Mouse (Mus musculus) limb, embryonic 14.5 days (tissue): ENCODE results near the gene Usp11. TPM values are rescaled to one million over a fixed set of nuclear protein-coding genes. Genes with fewer than 3 reads are reported as not detected.

Experiments
- ATAC-seq: fragments of 200-750 bp; cut with Nextera tagmentation; 2 replicates; pipeline ENCODE4 v1.8.0; 2017; ENCODE audit warnings: low read depth, moderate number of reproducible peaks, moderate TSS enrichment; ENCODE audit not compliant: low FRiP score
- DNase-seq: peaks from one replicate; pipeline ENCODE4 v3.0.0-alpha.2; 2015; ENCODE audit warnings: low spot score
- H3K27ac ChIP-seq: fragments of 300-500 bp; sonication (generic); replicated peaks from 2 replicates; pipeline ENCODE4 v1.5.1; 2014; ENCODE audit warnings: low read depth, mild to moderate bottlenecking, low read length, moderate library complexity, mixed read lengths
- H3K27me3 ChIP-seq: fragments of 300-500 bp; sonication (generic); 2 replicates; pipeline ENCODE4 v1.6.1; 2014; ENCODE audit warnings: low read length, mixed read lengths; ENCODE audit not compliant: control insufficient read depth, insufficient read depth
- H3K36me3 ChIP-seq: fragments of 300-500 bp; sonication (generic); 2 replicates; pipeline ENCODE4 v1.6.1; 2014; ENCODE audit warnings: mild to moderate bottlenecking, low read length, moderate library complexity, mixed read lengths; ENCODE audit not compliant: control insufficient read depth, insufficient read depth
- H3K4me1 ChIP-seq: fragments of 300-500 bp; sonication (generic); 2 replicates; pipeline ENCODE4 v1.6.1; 2014; ENCODE audit warnings: antibody characterized with exemption, low read length, mixed read lengths; ENCODE audit not compliant: control insufficient read depth, insufficient read depth
- H3K4me2 ChIP-seq: fragments of 300-500 bp; sonication (generic); replicated peaks from 2 replicates; pipeline ENCODE4 v1.6.1; 2014; ENCODE audit warnings: low read depth, mild to moderate bottlenecking, low read length, moderate library complexity; ENCODE audit not compliant: severe bottlenecking
- H3K4me3 ChIP-seq: fragments of 300-500 bp; sonication (generic); replicated peaks from 2 replicates; pipeline ENCODE4 v1.5.1; 2014; ENCODE audit warnings: low read length
- H3K9ac ChIP-seq: fragments of 300-500 bp; sonication (generic); 2 replicates; pipeline ENCODE4 v1.6.1; 2014; ENCODE audit warnings: mild to moderate bottlenecking, low read depth, low read length, moderate library complexity; ENCODE audit not compliant: severe bottlenecking
- H3K9me3 ChIP-seq: fragments of 300-500 bp; sonication (generic); 2 replicates; pipeline ENCODE4 v1.6.1; 2016; ENCODE audit warnings: low read length; ENCODE audit not compliant: control insufficient read depth
- POLR2A ChIP-seq: fragments of 200-500 bp; IDR thresholded peaks from 2 replicates; pipeline ENCODE4 v1.8.0; 2012; ENCODE audit warnings: inconsistent platforms, mild to moderate bottlenecking, moderate library complexity, borderline replicate concordance; ENCODE audit not compliant: insufficient read depth, insufficient read length; ENCODE audit errors: extremely low read depth
- WGBS: fragments of 180-500 bp; shearing (Covaris S2); extraction: QIAGEN DNeasy Blood & Tissue Kit; methylation state at CpG from one replicate; pipeline ENCODE4 v1.1.7; 2014; 5-methylcytosine and 5-hydroxymethylcytosine counted together
- polyA plus RNA-seq, 2 experiments: library from polyadenylated mRNA; depleted of rRNA in 1 of 2; stranded (reverse) in 1 of 2; unstranded in 1 of 2; fragments of >200 nt; fragmentation: Nextera tagmentation in 1 of 2; extraction: Ambion mirVana in 1 of 2; gene quantifications; 2 replicates each; pipeline versions ENCODE4 v1.2.1 to v1.2.3; 2012 to 2014

The Usp11 gene
- polyA plus RNA-seq, 2 experiments, result 43.5 to 78.3 TPM

DNA sequence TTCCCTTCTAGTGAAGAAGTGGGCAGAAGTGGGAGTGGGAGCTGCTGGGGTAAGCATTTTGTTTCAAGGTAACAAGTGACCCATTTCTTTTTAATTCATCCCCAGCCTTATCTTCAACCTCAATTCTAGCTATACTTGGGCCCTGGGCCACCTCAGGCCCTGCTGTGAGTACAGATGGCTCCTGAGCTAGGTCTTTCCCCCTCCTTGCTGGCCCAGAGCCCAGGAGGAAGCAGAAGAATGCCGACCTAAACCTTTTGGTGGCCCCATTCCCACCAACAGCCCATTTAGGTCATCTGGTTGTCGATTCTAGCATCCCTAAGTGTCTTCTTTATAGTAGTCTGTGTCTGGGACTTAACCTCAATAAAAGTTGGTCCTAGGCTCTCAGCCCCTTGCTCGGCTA lies 12.1 kb upstream of the Usp11 start:
- Histone ChIP-seq H3K27me3 (no peaks in the 10 kb centered on the region), H3K9ac (no peak overlapping the region), H3K27ac (no peak overlapping the region), H3K9me3 (no peaks in the 10 kb centered on the region), H3K4me3 (no peak overlapping the region), H3K4me1 (no peaks in the 10 kb centered on the region), H3K36me3 (peaks cover 22% of the 10 kb centered on the region), H3K4me2 (no peak overlapping the region)
- DNase-seq (no peak), ATAC-seq (no peak)
- 64% methylated on average over 3 of the region's 3 CpGs for WGBS
- TF ChIP-seq POLR2A, result no peak

DNA sequence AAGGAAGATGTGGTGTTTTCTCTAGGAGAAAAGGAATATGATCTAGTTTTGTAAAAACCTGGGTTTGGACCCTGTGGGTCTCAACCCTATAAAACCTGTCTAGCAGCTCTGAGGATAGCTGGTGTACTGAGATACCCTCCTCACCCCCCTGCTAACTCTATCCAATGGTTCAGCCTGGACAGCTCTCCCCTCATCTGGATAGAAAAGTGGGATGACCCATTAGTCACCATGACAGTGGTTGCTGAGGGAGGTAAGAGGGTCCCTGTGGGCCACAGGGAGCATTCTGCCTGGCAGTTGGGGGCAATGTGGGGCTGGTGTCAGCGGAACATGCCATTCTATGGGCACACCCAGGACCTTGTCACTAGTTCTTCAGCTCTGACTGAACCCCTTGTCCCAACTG lies 11.1 kb upstream of the Usp11 start:
- H3K27me3 ChIP-seq, result no peaks in the 10 kb centered on the region
- WGBS, result 80% methylated on average over 1 of the region's 1 CpGs
- H3K4me1 ChIP-seq, result no peaks in the 10 kb centered on the region
- no peak overlapping the region for H3K27ac ChIP-seq
- TF ChIP-seq POLR2A, result no peak
- H3K36me3 ChIP-seq, result peaks cover 31% of the 10 kb centered on the region
- DNase-seq, result no peak
- no peak overlapping the region for H3K4me3 ChIP-seq
- no peak overlapping the region for H3K4me2 ChIP-seq
- H3K9ac ChIP-seq, result no peak overlapping the region
- ATAC-seq, result no peak
- no peaks in the 10 kb centered on the region for H3K9me3 ChIP-seq

DNA sequence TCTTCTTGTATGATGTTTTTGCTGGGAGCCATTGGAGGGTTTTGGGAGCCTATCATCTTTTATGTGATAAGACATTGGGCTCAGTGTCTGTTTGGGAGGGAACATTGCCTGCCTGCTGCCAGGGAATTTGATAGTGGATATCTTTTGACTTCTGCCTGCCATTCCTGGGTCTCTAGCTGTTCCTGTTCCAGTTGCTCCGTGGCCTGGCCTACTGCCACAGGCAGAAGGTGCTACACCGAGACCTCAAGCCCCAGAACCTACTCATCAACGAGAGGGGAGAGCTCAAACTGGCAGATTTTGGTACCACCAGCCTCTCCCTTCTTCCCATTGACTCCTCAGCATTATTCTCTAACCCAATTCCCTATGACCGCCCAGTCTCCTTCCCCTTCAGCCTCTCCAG lies 7.9 kb upstream of the Usp11 start:
- TF ChIP-seq POLR2A, result no peak
- H3K4me2 ChIP-seq, result no peak overlapping the region
- H3K4me3 ChIP-seq, result no peak overlapping the region
- peaks cover 44% of the 10 kb centered on the region for H3K36me3 ChIP-seq
- H3K9ac ChIP-seq, result no peak overlapping the region
- H3K9me3 ChIP-seq, result no peaks in the 10 kb centered on the region
- no peaks in the 10 kb centered on the region for H3K27me3 ChIP-seq
- ATAC-seq, result no peak
- 79% methylated on average over 4 of the region's 4 CpGs for WGBS
- no peak overlapping the region for H3K27ac ChIP-seq
- no peaks in the 10 kb centered on the region for H3K4me1 ChIP-seq
- no peak for DNase-seq

DNA sequence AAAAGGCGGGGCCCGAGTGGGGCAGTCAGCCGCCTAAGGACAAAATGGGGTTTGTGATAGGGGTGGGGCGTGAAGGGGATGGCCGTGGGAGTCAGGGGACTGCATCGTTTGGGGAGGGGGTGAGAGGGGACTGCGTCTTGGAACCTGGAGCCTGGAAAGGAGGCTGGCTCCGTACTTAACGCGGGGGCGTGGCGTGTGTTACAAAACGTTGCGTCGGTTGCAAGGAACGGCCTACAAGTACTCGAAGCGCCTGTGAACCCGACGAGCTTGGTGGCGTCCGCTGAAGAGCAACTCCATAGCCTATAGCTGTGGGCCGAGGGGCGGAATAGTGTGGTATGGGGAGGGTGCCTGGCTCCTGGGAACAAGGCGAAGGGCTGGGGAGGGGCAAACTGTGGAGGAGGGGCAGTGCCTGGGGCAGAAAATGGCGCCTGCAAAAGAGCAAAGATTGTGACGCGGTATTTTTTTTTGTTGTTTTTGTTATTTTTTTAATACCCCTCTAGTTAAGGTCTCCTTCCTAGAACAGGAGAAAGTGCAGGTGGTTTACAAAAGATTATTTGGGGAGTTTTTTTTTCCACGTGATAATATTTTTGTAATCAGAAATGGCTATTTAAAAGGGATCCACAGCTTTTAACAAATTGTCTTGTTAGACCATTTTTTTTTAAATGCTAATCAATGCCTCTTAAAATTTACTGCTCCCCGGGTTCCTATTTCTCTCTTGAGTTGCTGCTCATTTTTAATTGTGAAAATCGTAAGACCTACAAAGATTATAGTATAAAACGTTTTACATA lies 783 bp downstream of the Usp11 start:
- Histone ChIP-seq H3K4me2 (peak overlapping the region; percentile 43), H3K9me3 (no peaks in the 10 kb centered on the region), H3K4me1 (no peaks in the 10 kb centered on the region), H3K36me3 (peaks cover 3% of the 10 kb centered on the region; the same call in 1 of the 2 replicates), H3K27ac (peak overlapping the region; percentile 92), H3K27me3 (no peaks in the 10 kb centered on the region), H3K4me3 (peak overlapping the region; percentile 55), H3K9ac (peak overlapping the region; percentile 65)
- DNase-seq, result peak; percentile 79
- ATAC-seq, result peak; percentile 91
- WGBS, result 19% methylated on average over 32 of the region's 32 CpGs
- TF ChIP-seq POLR2A, result 0 out of 2 replicates have a peak, but pooled peaks have one; percentile 22

DNA sequence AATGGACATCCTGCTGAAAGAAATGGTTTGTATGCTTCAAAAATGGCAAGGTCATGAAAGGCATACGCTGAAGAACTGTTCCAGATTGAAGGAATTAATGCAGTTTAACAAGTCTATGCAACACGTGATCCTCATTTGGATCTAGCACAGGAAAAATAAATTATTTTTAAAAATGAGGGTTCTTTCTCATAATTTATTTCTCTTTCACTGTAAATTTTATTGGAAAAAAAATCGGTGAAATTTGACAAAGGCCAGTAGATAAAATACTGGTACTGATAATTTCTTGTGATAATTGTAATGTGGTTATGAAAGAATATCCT lies 1.3 kb downstream of the Usp11 start:
- TF ChIP-seq POLR2A, result no peak
- WGBS, result 21% methylated on average over 3 of the region's 3 CpGs
- H3K4me1 ChIP-seq, result no peaks in the 10 kb centered on the region
- H3K9ac ChIP-seq, result peak overlapping the region; percentile 65; the same call in 1 of the 2 replicates
- no peaks in the 10 kb centered on the region for H3K36me3 ChIP-seq
- no peaks in the 10 kb centered on the region for H3K9me3 ChIP-seq
- no peak for DNase-seq
- H3K4me3 ChIP-seq, result peak overlapping the region; percentile 55
- H3K27me3 ChIP-seq, result no peaks in the 10 kb centered on the region
- peak overlapping the region; percentile 43 for H3K4me2 ChIP-seq
- no peak for ATAC-seq
- peak overlapping the region; percentile 92; the same call in 1 of the 2 replicates for H3K27ac ChIP-seq
